Mouse (Mus musculus): ENCODE results near the gene Thap7.

DNA sequence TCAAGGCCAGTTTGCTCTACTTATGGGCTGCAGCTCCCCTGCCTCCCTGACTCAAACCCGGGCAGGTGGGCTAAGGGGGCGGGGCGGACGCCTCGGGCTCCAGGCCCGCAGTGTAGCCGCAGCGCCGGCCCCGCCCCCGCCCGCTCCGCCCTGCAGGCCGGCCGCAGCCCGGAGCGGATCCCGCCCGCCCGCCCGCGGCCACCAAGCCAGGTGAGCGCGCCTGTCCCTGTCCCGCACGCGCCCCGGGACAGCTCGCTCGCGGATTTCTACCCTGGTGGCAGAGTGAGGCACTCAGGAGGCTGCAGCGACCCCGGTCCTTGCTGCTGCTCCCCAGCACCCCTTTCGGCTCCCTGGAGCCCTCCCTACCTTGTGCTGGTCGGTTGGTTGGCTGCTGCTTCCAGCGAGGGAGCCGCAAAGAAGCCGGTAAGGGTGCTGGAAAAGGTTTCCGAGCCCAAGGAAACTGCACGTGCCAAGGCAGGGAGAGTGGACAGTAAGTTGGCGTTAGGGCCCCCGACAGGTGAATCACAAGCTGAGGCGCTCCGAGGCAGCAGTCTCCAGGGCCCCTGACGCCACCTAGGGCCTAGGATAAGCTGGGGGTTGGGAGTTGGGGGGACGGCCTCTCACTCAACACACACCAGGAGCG, 41.3 kb downstream of the Thap7 start, which contains the start of gene Aifm3:
- TF ChIP-seq POLR2A (IDR thresholded peaks at IDR 0.05; ENCODE audit: borderline replicate concordance, extremely low read depth, low read depth, low read length): no peak
- no peak for TF ChIP-seq CTCF (IDR thresholded peaks at IDR 0.05; ENCODE audit: insufficient read depth, low read length)
